Mouse (Mus musculus): ENCODE data around the gene Gm3755. TPM values are rescaled to one million over a fixed set of nuclear protein-coding genes. Genes with fewer than 3 reads are reported as not detected.

The Gm3755 gene
- under 1 TPM in 1 of 2 experiments, not detected in 1; 0.17 TPM for polyA plus RNA-seq (2017; shearing (Covaris generic))

DNA sequence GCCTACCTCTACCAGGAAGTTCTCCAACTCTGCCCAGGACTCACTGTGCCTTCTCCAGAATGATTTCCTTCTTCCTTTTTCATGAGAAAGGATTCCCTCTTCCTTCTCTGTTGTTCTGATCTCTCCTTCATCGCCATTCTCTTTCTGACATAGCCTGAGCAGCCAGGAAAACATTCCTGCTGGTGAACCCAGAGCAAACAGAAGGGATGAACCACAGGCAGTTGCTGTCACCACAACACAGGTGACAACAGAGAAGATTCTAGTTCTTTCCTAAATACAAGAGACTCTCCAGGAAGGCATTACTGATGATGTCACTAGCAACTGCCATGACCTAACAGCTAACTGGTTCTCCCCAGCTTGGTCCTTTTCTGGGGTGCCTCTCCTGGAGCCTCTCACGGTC, at the start of gene Gm3755:
Gene Gm3755, minus strand, starts transcription at position 101 of the 400 bp plus-strand sequence.

DNA sequence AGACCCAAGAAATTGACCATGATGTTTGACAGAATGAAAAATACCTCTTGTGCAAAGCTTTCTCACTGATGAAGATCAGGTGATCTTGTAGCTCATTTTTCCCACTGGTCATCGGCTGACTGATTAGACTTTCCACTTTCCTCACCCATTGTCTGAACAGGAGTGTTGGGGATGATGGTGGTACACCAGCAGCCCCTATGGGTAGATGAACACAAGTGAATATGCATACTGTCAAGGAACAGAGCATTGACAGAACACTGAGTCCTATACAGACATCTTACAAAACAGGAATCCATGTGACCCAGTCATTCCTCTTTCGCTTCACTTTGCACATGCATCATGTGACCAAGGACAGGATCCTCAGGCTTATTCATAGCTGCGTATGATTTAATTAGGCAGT, 32.9 kb upstream of the Gm3755 start, which contains the start of gene Gm3752:
Gene Gm3752, minus strand, starts transcription at position 101 of the 400 bp plus-strand sequence.

Other genes starting within 250 kb of the Gm3755 start
- gene Gm3727, start 186.2 kb downstream of the Gm3755 start, polyA plus RNA-seq (2017; shearing (Covaris generic)), result not detected
- 1 to 10 TPM; 6.0 to 6.3 TPM for gene Gm3739, start 135.9 kb downstream of the Gm3755 start, polyA plus RNA-seq (2017; shearing (Covaris generic))
- gene Gm5797, start 118.5 kb downstream of the Gm3755 start, polyA plus RNA-seq (2017; shearing (Covaris generic)), result not detected
- not detected for gene Gm8374, start 85.8 kb downstream of the Gm3755 start, polyA plus RNA-seq (2017; shearing (Covaris generic))
- 1 to 10 TPM; 1.7 to 6.4 TPM for gene Gm3752, start 32.8 kb upstream of the Gm3755 start, polyA plus RNA-seq (2017; shearing (Covaris generic))
- 1 to 10 TPM in 1 of 2 experiments, under 1 TPM in 1; 0.47 to 1.2 TPM for gene Gm3558, start 117.6 kb upstream of the Gm3755 start, polyA plus RNA-seq (2017; shearing (Covaris generic))
- not detected for gene Gm10338, start 144.7 kb upstream of the Gm3755 start, polyA plus RNA-seq (2017; shearing (Covaris generic))
- gene Gm10128, start 193.1 kb upstream of the Gm3755 start, polyA plus RNA-seq (2017; shearing (Covaris generic)), result not detected